Mouse (Mus musculus): Measurements from ENCODE around the gene Dclre1a. TPM values are rescaled to one million over a fixed set of nuclear protein-coding genes. Genes with fewer than 3 reads are reported as not detected.

Dclre1a gene
- 10 to 100 TPM; 10.1 to 11.3 TPM for total RNA-seq (2021)

- DNase-seq (ENCODE audit: low spot score): peak; percentile 26
- intact Hi-C loops (cut with DNase I): no loop called here
These were observed at the start of gene Dclre1a for GRCm38 (mm10) chr19:56547456-56548229. TSS of gene Dclre1a (minus strand) at chr19:56548222.

GRCm38 (mm10) chr19:56592472-56592871, 44.5 kb upstream of the Dclre1a start:
- DNase-seq (ENCODE audit: low spot score): no peak
- intact Hi-C loops (cut with DNase I): no loop called here

GRCm38 (mm10) chr19:56590250-56590649, 42.2 kb upstream of the Dclre1a start:
- intact Hi-C loops (cut with DNase I): no loop called here

GRCm38 (mm10) chr19:56589455-56589854, 41.4 kb upstream of the Dclre1a start:
- intact Hi-C loops (cut with DNase I): no loop called here
- DNase-seq (ENCODE audit: low spot score): no peak

More at GRCm38 (mm10) chr19:56590250-56590649, 42.2 kb upstream of the Dclre1a start:
- DNase-seq (ENCODE audit: low spot score): no peak

- DNase-seq (ENCODE audit: low spot score): no peak
These were observed 41.0 kb upstream of the Dclre1a start for GRCm38 (mm10) chr19:56589008-56589407.

GRCm38 (mm10) chr19:56588205-56588626, 40.2 kb upstream of the Dclre1a start:
- intact Hi-C loops (cut with DNase I): no loop called here
- peak; percentile 64 for DNase-seq (ENCODE audit: low spot score)

More at GRCm38 (mm10) chr19:56589008-56589407, 41.0 kb upstream of the Dclre1a start:
- intact Hi-C loops (cut with DNase I): no loop called here

GRCm38 (mm10) chr19:56586320-56586719, 38.3 kb upstream of the Dclre1a start:
- DNase-seq (ENCODE audit: low spot score): no peak
- intact Hi-C loops (cut with DNase I): no loop called here

GRCm38 (mm10) chr19:56584288-56584687, 36.3 kb upstream of the Dclre1a start:
- intact Hi-C loops (cut with DNase I): no loop called here
- DNase-seq (ENCODE audit: low spot score): no peak

- intact Hi-C loops (cut with DNase I): no loop called here
- DNase-seq (ENCODE audit: low spot score): no peak
These were observed 35.8 kb upstream of the Dclre1a start for GRCm38 (mm10) chr19:56583785-56584184.

GRCm38 (mm10) chr19:56581981-56582380, 34.0 kb upstream of the Dclre1a start:
- intact Hi-C loops (cut with DNase I): no loop called here
- no peak for DNase-seq (ENCODE audit: low spot score)

- DNase-seq (ENCODE audit: low spot score): no peak
- intact Hi-C loops (cut with DNase I): no loop called here
These were observed 29.8 kb upstream of the Dclre1a start for GRCm38 (mm10) chr19:56577801-56578200.

- no peak for DNase-seq (ENCODE audit: low spot score)
- intact Hi-C loops (cut with DNase I): no loop called here
These were observed 25.2 kb upstream of the Dclre1a start for GRCm38 (mm10) chr19:56573184-56573583.

GRCm38 (mm10) chr19:56571913-56572312, 23.9 kb upstream of the Dclre1a start:
- no peak for DNase-seq (ENCODE audit: low spot score)
- intact Hi-C loops (cut with DNase I): no loop called here

GRCm38 (mm10) chr19:56571234-56571633, 23.2 kb upstream of the Dclre1a start:
- no peak for DNase-seq (ENCODE audit: low spot score)
- intact Hi-C loops (cut with DNase I): no loop called here

- intact Hi-C loops (cut with DNase I): no loop called here
- no peak for DNase-seq (ENCODE audit: low spot score)
These were observed 22.8 kb upstream of the Dclre1a start for GRCm38 (mm10) chr19:56570781-56571180.

- no peak for DNase-seq (ENCODE audit: low spot score)
- intact Hi-C loops (cut with DNase I): loop anchor here (5.0 kb wide), 2 partner anchors 155 to 340 kb away; partner anchors contain the start of gene Adrb1
These were observed 18.9 kb upstream of the Dclre1a start for GRCm38 (mm10) chr19:56566940-56567339.

- intact Hi-C loops (cut with DNase I): loop anchor here (5.0 kb wide), 2 partner anchors 156 to 341 kb away; partner anchors contain the start of gene Adrb1
- peak; percentile 36 for DNase-seq (ENCODE audit: low spot score)
These were observed 18.0 kb upstream of the Dclre1a start for GRCm38 (mm10) chr19:56566041-56566440.

GRCm38 (mm10) chr19:56565358-56565757, 17.3 kb upstream of the Dclre1a start:
- intact Hi-C loops (cut with DNase I): loop anchor here (1.0 to 5.0 kb wide), 4 partner anchors 143 to 342 kb away; partner anchors contain the start of gene Adrb1
- DNase-seq (ENCODE audit: low spot score): no peak

GRCm38 (mm10) chr19:56563469-56563868, 15.4 kb upstream of the Dclre1a start:
- DNase-seq (ENCODE audit: low spot score): no peak
- intact Hi-C loops (cut with DNase I): no loop called here

GRCm38 (mm10) chr19:56562433-56563138, 14.6 kb upstream of the Dclre1a start:
- intact Hi-C loops (cut with DNase I): no loop called here
- DNase-seq (ENCODE audit: low spot score): no peak

- intact Hi-C loops (cut with DNase I): no loop called here
- peak; percentile 33 for DNase-seq (ENCODE audit: low spot score)
These were observed 8.0 kb upstream of the Dclre1a start for GRCm38 (mm10) chr19:56555972-56556371.

Measured in heart, postnatal 25 days (tissue).